Mouse (Mus musculus): ENCODE results near the gene Tm4sf5.

DNA sequence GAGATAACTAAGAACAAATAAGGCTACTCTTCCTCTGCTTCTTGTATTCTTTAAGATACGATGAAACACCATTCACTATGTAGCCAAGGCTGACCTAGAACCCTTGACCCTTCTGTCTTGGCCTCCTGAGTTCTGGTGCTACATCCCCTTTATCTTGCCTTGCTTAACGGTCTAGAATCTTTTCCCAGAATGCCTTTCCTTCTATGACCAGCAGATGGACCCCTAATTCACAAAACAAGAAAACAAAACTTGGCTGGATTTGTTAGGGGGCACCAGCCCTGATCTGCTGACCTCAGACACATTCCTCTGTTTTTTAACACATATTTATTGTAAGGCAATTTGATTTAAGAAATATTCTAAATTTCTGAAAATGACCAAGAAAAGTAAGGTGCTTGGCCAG lies 11.3 kb downstream of the Tm4sf5 start:
- TF ChIP-seq CTCF (conservative IDR thresholded peaks at IDR 0.05 in 1 of 2, IDR thresholded peaks at IDR 0.05 in 1 of 2; ENCODE audit: low read depth in 2 of 2, low read length in 2 of 2) (peak; percentile 85 to 98), ZC3H11A (IDR thresholded peaks at IDR 0.05; ENCODE audit: low read depth, low read length) (peak; percentile 96), MYC (IDR thresholded peaks at IDR 0.05; ENCODE audit: low read depth, low read length) (no peak), EP300 (IDR thresholded peaks at IDR 0.05; ENCODE audit: low read length) (no peak), POLR2A (IDR thresholded peaks at IDR 0.05; ENCODE audit: low read depth, low read length) (no peak), RAD21 (IDR thresholded peaks at IDR 0.05; ENCODE audit: low read depth, low read length) (no peak; the same call in none of the 2 replicates)
